Mouse (Mus musculus) CH12.LX (cell line): ENCODE results near the gene Neb.

Source experiments
- BHLHE40 ChIP-seq: IDR thresholded peaks from 2 replicates; pipeline ENCODE4 v1.6.1; 2011; ENCODE audit warnings: mild to moderate bottlenecking, low read depth, low read length, improper control_type of control experiment
- CTCF ChIP-seq, 2 experiments: IDR thresholded peaks in 1 of 2; conservative IDR thresholded peaks in 1 of 2; 2 replicates each; pipeline ENCODE4 v1.5.1; 2011 to 2012; ENCODE audit warnings: low read depth in 2 of 2, low read length in 2 of 2, improper control_type of control experiment in 1 of 2, inconsistent platforms in 1 of 2, mild to moderate bottlenecking in 1 of 2, moderate library complexity in 1 of 2
- EP300 ChIP-seq: IDR thresholded peaks from 2 replicates; pipeline ENCODE4 v1.6.1; 2011; ENCODE audit warnings: low read length, improper control_type of control experiment
- GABPA ChIP-seq: IDR thresholded peaks from 2 replicates; pipeline ENCODE4 v1.6.1; 2012; ENCODE audit warnings: low read depth, low read length, improper control_type of control experiment, inconsistent platforms; ENCODE audit not compliant: insufficient replicate concordance
- KAT2A ChIP-seq: IDR thresholded peaks from 2 replicates; pipeline ENCODE4 v1.6.1; 2012; ENCODE audit warnings: low read length, improper control_type of control experiment, inconsistent platforms; ENCODE audit not compliant: insufficient replicate concordance
- MAFK ChIP-seq: IDR thresholded peaks from 2 replicates; pipeline ENCODE4 v1.6.1; 2011; ENCODE audit warnings: low read length, improper control_type of control experiment; ENCODE audit not compliant: insufficient replicate concordance
- POLR2A ChIP-seq: IDR thresholded peaks from 2 replicates; pipeline ENCODE4 v1.6.1; 2011; ENCODE audit warnings: low read depth, mild to moderate bottlenecking, improper control_type of control experiment, low read length
- RCOR1 ChIP-seq: conservative IDR thresholded peaks from 2 replicates; pipeline ENCODE4 v1.6.1; 2012; ENCODE audit warnings: low read depth, mild to moderate bottlenecking, inconsistent platforms, low read length, improper control_type of control experiment
- SIN3A ChIP-seq: IDR thresholded peaks from 2 replicates; pipeline ENCODE4 v1.6.1; 2012; ENCODE audit warnings: low read length, improper control_type of control experiment, inconsistent platforms

- TF ChIP-seq KAT2A (no peak), EP300 (no peak), BHLHE40 (no peak), CTCF (conservative IDR thresholded peaks at IDR 0.05 in 1 of 2, IDR thresholded peaks at IDR 0.05 in 1 of 2; ENCODE audit: low read depth in 2 of 2, low read length in 2 of 2) (no peak), RCOR1 (no peak), MAFK (no peak), SIN3A (no peak), POLR2A (no peak), GABPA (no peak)
These were observed 44.7 kb downstream of the Neb start for GRCm38 (mm10) chr2:52333535-52333934.
